In genomic region chr13:71205708-71206107, GRCm38 (mm10) we compare ENCODE assay signal across 23 mouse cellular contexts.
DNase-seq lines count a peak whose midpoint lies in the region; ATAC-seq lines count a peak whose summit lies in the region.
"Had no signal": no experiment of that assay in that cellular context is flagged by ENCODE, and none has a peak within 500 bp of the region (broad histone marks: within the 10 kb centered on the region; RNA-seq: fewer than 3 reads in every experiment).

No protein-coding gene starts in this region.

- H3K27me3 ChIP-seq in midbrain, embryonic 13.5 days, result peaks cover 5% of the 10 kb centered on the region; the same call in 1 of the 2 replicates
- H3K27me3 ChIP-seq in midbrain, embryonic 14.5 days (ENCODE audit: control insufficient read depth, insufficient read depth, low read length), result no peaks in the 10 kb centered on the region
- H3K27me3 ChIP-seq in embryonic facial prominence, embryonic 14.5 days (replicated peaks; ENCODE audit: control insufficient read depth, insufficient read depth, low read length), result no peaks in the 10 kb centered on the region; the same call in 1 of the 2 replicates
- H3K27me3 ChIP-seq: embryonic facial prominence, embryonic 15.5 days; heart, embryonic 13.5 days had no signal

- ATAC-seq in midbrain, embryonic 13.5 days, result peak; percentile 78
- no peak for ATAC-seq in midbrain, embryonic 14.5 days (ENCODE audit: low FRiP score, low TSS enrichment)
- ATAC-seq in embryonic facial prominence, embryonic 14.5 days (ENCODE audit: low read depth), result 0 out of 2 replicates have a peak, but pooled peaks have one; percentile 9
- ATAC-seq: forebrain, embryonic 14.5 days; hindbrain, embryonic 16.5 days; inflammation-experienced regulatory T-cells, adult 6 months; intestine, postnatal 0 days had no signal

- H3K9ac ChIP-seq in midbrain, embryonic 13.5 days (replicated peaks), result no peak overlapping the region
- no peak overlapping the region for H3K9ac ChIP-seq in midbrain, embryonic 14.5 days (replicated peaks; ENCODE audit: low read length)
- H3K9ac ChIP-seq in embryonic facial prominence, embryonic 14.5 days (ENCODE audit: low read depth, low read length), result no peak overlapping the region
- H3K9ac ChIP-seq: embryonic facial prominence, embryonic 15.5 days; heart, embryonic 13.5 days; hindbrain, embryonic 12.5 days had no signal

- peaks cover 12% of the 10 kb centered on the region for H3K4me1 ChIP-seq in midbrain, embryonic 13.5 days (replicated peaks)
- peaks cover 11% of the 10 kb centered on the region for H3K4me1 ChIP-seq in midbrain, embryonic 14.5 days (ENCODE audit: control insufficient read depth, insufficient read depth, low read length)
- H3K4me1 ChIP-seq in embryonic facial prominence, embryonic 14.5 days (ENCODE audit: control insufficient read depth, insufficient read depth, low read length), result no peaks in the 10 kb centered on the region
- H3K4me1 ChIP-seq: heart, embryonic 13.5 days had no signal

- H3K4me3 ChIP-seq in midbrain, embryonic 13.5 days (replicated peaks), result no peak overlapping the region
- H3K4me3 ChIP-seq in midbrain, embryonic 14.5 days (replicated peaks; ENCODE audit: low read depth, low read length), result no peak overlapping the region
- H3K4me3 ChIP-seq in embryonic facial prominence, embryonic 14.5 days (ENCODE audit: low read depth, low read length), result no peak overlapping the region
- H3K4me3 ChIP-seq: embryonic facial prominence, embryonic 15.5 days; erythroblast, embryonic 14.5 days; forebrain, embryonic 10.5 days; heart, adult 2 months; heart, embryonic 13.5 days; hindbrain, embryonic 12.5 days had no signal

- DNase-seq in embryo, embryonic 10.5 days (ENCODE audit: low spot score), result peak; percentile 14
- DNase-seq in embryo, embryonic 9.5 days (ENCODE audit: extremely low spot score), result no peak
- no peak for DNase-seq in midbrain, embryonic 14.5 days
- no peak for DNase-seq in embryonic facial prominence, embryonic 14.5 days (ENCODE audit: low spot score)
- no peak for DNase-seq in cerebellum, adult 8-10 months
- DNase-seq in gastrocnemius, postnatal 4 days (ENCODE audit: low spot score in 2 of 2), result no peak
- DNase-seq: adrenal gland, adult 8-10 months; cerebellum, adult 11 months; cerebellum, adult 9-10 months; cerebellum, postnatal 25 days; gastrocnemius, postnatal 36 days; heart, adult 2 months; heart, postnatal 4 days had no signal

- no peaks in the 10 kb centered on the region for H3K36me3 ChIP-seq in midbrain, embryonic 13.5 days
- H3K36me3 ChIP-seq in midbrain, embryonic 14.5 days (ENCODE audit: control insufficient read depth, insufficient read depth, low read length), result no peaks in the 10 kb centered on the region
- H3K36me3 ChIP-seq in embryonic facial prominence, embryonic 14.5 days (ENCODE audit: control insufficient read depth, insufficient read depth, low read length), result no peaks in the 10 kb centered on the region
- H3K36me3 ChIP-seq: embryonic facial prominence, embryonic 15.5 days; forebrain, embryonic 10.5 days; heart, embryonic 13.5 days; hindbrain, embryonic 12.5 days had no signal

- no peak overlapping the region for H3K4me2 ChIP-seq in midbrain, embryonic 13.5 days (replicated peaks)
- no peak overlapping the region for H3K4me2 ChIP-seq in midbrain, embryonic 14.5 days (ENCODE audit: low read length)
- H3K4me2 ChIP-seq in embryonic facial prominence, embryonic 14.5 days (ENCODE audit: low read depth, low read length), result no peak overlapping the region
- H3K4me2 ChIP-seq: embryonic facial prominence, embryonic 15.5 days; heart, embryonic 13.5 days; hindbrain, embryonic 12.5 days had no signal

- 27% methylated on average over 3 of the region's 3 CpGs for WGBS in midbrain, embryonic 13.5 days
- 24% methylated on average over 3 of the region's 3 CpGs for WGBS in midbrain, embryonic 14.5 days
- 21% methylated on average over 3 of the region's 3 CpGs for WGBS in embryonic facial prominence, embryonic 14.5 days

- no peaks in the 10 kb centered on the region for H3K9me3 ChIP-seq in midbrain, embryonic 13.5 days
- H3K9me3 ChIP-seq in midbrain, embryonic 14.5 days (ENCODE audit: control insufficient read depth, low read length), result no peaks in the 10 kb centered on the region
- no peaks in the 10 kb centered on the region for H3K9me3 ChIP-seq in embryonic facial prominence, embryonic 14.5 days (ENCODE audit: control insufficient read depth, low read length)
- H3K9me3 ChIP-seq: embryonic facial prominence, embryonic 15.5 days; forebrain, embryonic 10.5 days; heart, embryonic 13.5 days; hindbrain, embryonic 12.5 days had no signal

- H3K27ac ChIP-seq in midbrain, embryonic 13.5 days, result no peak overlapping the region
- no peak overlapping the region for H3K27ac ChIP-seq in midbrain, embryonic 14.5 days (replicated peaks; ENCODE audit: low read depth, low read length)
- no peak overlapping the region for H3K27ac ChIP-seq in embryonic facial prominence, embryonic 14.5 days (replicated peaks; ENCODE audit: low read depth, low read length)
- H3K27ac ChIP-seq: embryonic facial prominence, embryonic 15.5 days; forebrain, embryonic 10.5 days; heart, adult 2 months; heart, embryonic 13.5 days; hindbrain, embryonic 12.5 days had no signal
